Mouse (Mus musculus) C2C12 (cell line): ENCODE measurements at regions not wholly inside any gene's neighbourhood (a gene's known extent, or its start where the extent isn't known, plus 50 kb on each side); places are given as distances from the start of the nearest gene placed in this dataset.

Experiments used
- CTCF ChIP-seq: IDR thresholded peaks from one replicate; pipeline ENCODE4 v1.5.1; 2011; ENCODE audit not compliant: control insufficient read depth, insufficient read depth, insufficient read length
- MYOD1 ChIP-seq: IDR thresholded peaks from one replicate; pipeline ENCODE4 v1.6.1; 2011; ENCODE audit warnings: low read depth; ENCODE audit not compliant: control insufficient read depth, insufficient read length
- MYOG ChIP-seq: IDR thresholded peaks from one replicate; pipeline ENCODE4 v1.6.1; 2011; ENCODE audit not compliant: control insufficient read depth, insufficient read length; ENCODE audit errors: extremely low read depth

GRCm38 (mm10) chr14:78383256-78383709, 75.4 kb upstream of the Tnfsf11 start:
- TF ChIP-seq MYOD1, result peak; percentile 83
- TF ChIP-seq CTCF, result no peak
- TF ChIP-seq MYOG, result no peak
